Mouse (Mus musculus): ENCODE results near the gene Clcn2. TPM values are rescaled to one million over a fixed set of nuclear protein-coding genes. Genes with fewer than 3 reads are reported as not detected.
A peak's percentile ranks its signal among the peaks of the same experiment; 100 is the strongest.

Gene Clcn2
- total RNA-seq, 1 experiment from 2014 or later: 4.2 TPM

DNA sequence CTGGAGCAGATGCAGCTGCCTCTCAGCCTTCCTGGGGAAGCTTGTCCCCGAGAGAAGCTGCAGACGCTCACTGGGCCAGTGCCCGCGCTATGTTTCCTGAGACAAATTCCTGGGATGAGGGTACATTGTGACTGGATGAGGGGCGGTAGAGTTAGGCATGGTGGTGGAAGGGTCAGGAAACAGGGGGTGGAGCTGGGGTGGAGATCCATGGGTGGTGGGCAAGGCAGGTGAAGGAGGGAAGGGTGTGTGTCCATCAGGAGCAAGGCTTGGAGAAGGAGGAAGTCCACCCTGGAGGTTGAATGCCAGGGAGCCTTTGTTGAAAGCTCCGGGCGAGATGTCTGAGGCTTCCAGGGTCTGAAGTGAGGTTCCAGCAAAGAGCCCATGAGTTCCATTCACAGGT lies 7.8 kb upstream of the Clcn2 start:
- no peak for ATAC-seq (ENCODE audit: extremely low read depth, insufficient number of reproducible peaks, low FRiP score, poor library complexity, severe bottlenecking)

GRCm38 (mm10) chr16:20724338-20724748 lies 6.8 kb upstream of the Clcn2 start:
- peak; percentile 39; the same call in 1 of the 2 replicates for ATAC-seq (ENCODE audit: extremely low read depth, insufficient number of reproducible peaks, low FRiP score, poor library complexity, severe bottlenecking)

- ATAC-seq (ENCODE audit: extremely low read depth, insufficient number of reproducible peaks, low FRiP score, poor library complexity, severe bottlenecking): no peak
Observed at GRCm38 (mm10) chr16:20723247-20723646, 5.7 kb upstream of the Clcn2 start.

DNA sequence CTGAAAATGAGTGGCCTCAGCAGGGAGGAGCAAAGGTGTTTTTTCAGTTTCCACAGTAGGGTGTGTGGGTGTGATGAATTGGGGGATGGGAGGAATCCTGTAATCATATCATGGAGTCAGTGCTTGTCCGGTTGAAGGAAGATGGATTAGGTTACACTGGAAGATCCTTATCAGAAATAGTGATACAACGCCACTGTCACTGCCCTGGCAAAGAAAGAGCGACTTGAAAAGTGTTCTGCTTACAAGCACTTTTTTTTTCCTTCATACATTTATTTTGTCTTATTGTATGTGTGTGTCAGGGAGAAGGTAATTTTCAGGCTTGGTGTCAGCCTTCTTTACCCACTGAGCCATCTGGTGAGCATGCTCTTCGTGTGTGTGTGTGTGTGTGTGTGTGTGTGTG lies 5.2 kb upstream of the Clcn2 start:
- no peak for ATAC-seq (ENCODE audit: extremely low read depth, insufficient number of reproducible peaks, low FRiP score, poor library complexity, severe bottlenecking)

DNA sequence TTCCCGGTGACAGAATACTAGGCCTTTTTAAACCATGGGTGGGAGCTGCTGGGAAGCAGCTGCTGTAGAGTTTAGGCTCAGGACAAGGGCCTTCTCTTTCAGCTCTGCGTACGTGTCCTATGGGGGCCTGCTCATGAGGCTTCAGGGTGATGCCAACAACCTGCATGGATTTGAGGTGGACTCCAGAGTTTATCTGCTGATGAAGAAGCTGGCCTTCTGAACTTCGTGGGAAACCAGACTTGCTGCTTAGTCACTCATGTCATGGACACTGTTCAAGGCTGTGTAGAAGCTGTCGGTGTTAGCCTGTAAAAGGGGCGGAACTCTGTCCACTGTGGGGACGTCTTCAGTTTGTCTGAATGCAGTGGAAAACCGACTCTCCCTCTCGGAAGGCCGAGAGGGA lies 4.3 kb upstream of the Clcn2 start:
- no peak for ATAC-seq (ENCODE audit: extremely low read depth, insufficient number of reproducible peaks, low FRiP score, poor library complexity, severe bottlenecking)

- no peak for ATAC-seq (ENCODE audit: extremely low read depth, insufficient number of reproducible peaks, low FRiP score, poor library complexity, severe bottlenecking)
Observed at GRCm38 (mm10) chr16:20717978-20718670, 578 bp upstream of the Clcn2 start.

DNA sequence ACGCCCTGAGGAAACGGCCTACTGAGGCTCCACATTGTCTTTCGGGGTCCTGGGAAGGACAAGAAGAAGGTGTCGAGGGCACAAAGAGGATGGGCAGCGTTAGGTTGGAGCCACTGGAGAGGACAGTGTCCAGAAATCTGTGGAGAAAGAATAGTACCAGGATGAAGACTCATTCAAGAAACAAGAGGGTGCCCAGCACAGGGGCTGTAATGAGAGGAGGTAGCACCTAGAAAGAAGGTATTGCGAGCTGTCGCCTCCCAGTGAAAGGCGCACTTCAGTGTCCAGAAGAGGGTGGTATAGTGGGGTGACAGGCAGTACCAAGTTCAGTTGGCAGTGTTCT lies 735 bp downstream of the Clcn2 start:
- ATAC-seq (ENCODE audit: extremely low read depth, insufficient number of reproducible peaks, low FRiP score, poor library complexity, severe bottlenecking): no peak

DNA sequence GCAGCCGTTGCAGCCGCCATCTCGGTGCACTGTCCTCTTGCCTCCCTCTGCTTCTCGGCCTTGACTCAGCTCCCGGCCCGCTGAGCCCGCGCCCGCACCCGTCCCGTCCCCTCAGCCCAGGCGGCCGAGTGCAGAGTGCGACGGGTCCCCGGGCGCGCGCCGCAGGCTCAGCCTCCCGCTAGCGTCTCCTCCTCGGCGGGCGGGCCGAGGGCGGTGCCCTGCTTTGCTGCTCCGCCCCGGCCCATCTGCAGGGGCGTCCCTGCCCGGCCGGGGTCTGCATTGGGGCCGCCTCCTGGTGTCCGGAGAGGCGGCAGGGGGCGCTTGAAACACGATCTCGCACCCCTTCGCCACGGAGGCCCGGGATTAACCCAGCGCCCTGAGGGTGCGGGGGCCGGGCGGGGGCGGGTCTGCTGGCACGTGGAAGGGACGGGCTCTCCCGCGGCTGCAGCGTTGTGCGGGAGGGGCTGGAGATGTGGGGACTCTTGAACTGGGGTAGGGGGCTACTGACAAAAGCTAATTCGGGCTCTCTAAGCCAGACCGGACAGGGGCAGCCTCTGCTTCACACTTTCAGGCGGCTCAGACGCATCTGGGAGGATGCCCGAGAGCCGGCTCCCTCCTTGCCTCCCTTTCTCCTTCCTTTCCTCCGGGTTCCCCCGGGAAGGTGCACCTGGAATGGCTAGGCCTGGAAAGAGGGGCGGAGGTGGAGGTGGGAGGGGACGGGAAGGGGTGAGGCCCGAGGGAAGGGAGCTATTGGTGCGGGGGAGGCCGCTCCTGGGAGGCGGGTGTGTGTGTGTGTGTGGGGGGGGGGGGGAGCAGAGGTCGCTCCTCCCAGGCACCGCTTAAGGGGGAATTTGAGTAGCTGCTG lies 1.3 kb downstream of the Clcn2 start:
- ATAC-seq (ENCODE audit: extremely low read depth, insufficient number of reproducible peaks, low FRiP score, poor library complexity, severe bottlenecking): no peak

DNA sequence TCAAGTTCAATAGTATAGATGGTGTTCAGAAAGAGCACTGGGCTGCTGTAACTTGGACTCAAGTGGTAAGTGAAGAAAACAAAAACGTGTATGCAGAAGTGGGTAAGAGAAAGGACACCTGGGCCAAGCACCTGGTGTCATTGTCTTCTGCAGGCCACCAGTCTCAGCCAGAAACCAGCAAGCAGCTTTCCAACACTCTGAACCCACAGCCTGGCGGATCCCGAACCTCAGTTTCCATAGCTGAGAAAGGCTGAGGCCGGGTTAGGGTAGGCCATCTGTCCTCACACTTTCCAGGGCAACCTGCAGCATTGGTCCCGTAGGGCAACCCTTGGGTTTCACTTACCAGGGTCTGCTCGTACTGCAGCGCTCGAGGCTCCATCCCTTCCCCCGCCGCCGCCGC lies 2.0 kb downstream of the Clcn2 start:
- ATAC-seq (ENCODE audit: extremely low read depth, insufficient number of reproducible peaks, low FRiP score, poor library complexity, severe bottlenecking): no peak

DNA sequence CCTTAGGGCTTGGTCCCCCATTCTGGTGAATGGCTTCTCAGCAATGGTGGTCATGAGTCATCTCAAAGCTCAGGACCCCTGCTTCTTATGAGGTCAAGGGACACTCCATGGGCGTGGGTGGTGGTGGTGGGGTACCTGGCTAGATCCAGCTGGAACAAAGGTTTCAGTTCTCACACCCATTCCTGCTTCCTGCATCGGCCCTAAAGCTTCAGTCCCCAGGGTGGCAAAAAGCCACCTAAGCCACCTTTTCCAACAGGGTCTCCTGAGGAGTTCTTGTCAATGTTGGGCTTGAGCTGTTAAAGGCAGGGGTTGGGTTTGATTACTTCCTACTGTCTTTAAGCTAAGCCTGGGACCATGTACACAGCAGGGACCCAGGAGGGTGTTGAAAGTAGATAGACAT lies 2.4 kb downstream of the Clcn2 start:
- no peak for ATAC-seq (ENCODE audit: extremely low read depth, insufficient number of reproducible peaks, low FRiP score, poor library complexity, severe bottlenecking)

DNA sequence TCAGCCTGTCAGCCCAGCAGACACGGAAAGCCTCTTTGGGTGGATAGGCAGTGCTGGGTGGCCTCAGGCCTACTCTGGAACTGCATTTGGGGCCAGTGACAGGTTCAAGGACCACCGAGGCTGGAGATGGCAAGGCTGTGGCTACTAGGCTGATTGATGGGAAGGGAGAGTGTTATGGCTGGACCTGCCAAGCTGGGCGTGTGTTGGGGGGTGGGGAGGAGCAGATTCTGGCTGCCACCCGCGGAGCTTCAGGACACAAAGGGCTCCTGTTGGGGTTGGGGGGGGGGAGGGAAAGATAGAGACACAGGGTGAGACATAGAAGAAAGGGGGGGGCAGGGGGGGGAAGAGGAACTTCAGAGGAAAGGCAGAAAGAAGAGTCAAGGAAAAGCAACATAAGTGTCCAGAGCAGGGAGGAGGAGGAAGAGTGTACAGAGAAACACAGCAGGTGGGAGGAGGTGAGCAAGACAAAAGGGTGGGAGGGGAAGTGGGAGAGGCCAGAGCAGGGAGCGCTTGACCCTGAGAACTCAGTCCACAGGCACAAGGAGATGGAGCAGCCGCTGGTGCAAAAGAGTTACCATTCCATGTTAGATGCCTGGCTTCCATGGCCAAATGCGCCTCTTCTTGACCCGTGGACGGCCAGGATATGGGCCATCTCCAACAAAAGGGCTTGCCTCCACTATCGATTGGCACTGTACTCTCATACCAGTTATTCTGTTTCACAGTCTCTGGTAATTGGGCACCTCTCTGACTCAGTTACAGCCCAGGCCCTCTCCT lies 3.1 kb downstream of the Clcn2 start:
- no peak for ATAC-seq (ENCODE audit: extremely low read depth, insufficient number of reproducible peaks, low FRiP score, poor library complexity, severe bottlenecking)

- no peak for ATAC-seq (ENCODE audit: extremely low read depth, insufficient number of reproducible peaks, low FRiP score, poor library complexity, severe bottlenecking)
Observed at GRCm38 (mm10) chr16:20712889-20713288, 4.7 kb downstream of the Clcn2 start.

DNA sequence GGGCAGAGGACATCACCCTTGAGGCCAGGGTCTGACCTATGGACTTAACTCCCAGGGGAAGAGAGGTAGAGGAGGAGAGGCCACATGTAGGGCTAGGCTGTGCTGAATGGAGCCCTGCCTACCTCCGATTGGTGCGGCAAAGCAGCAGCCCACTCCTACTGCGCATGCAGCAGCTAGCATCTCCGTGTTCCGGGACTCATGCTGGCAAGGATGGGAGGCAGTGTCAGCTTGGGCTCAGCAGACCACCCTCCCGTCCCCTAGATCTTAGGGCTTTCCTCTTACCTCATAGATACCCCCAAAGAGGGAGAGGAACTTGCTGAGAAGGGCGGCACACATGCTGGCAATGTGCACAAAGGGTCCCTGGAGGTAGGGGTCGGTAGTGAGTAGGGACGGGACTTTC lies 5.4 kb downstream of the Clcn2 start:
- no peak for ATAC-seq (ENCODE audit: extremely low read depth, insufficient number of reproducible peaks, low FRiP score, poor library complexity, severe bottlenecking)

GRCm38 (mm10) chr16:20710810-20711209 lies 6.7 kb downstream of the Clcn2 start:
- ATAC-seq (ENCODE audit: extremely low read depth, insufficient number of reproducible peaks, low FRiP score, poor library complexity, severe bottlenecking): no peak

GRCm38 (mm10) chr16:20710370-20710769 lies 7.2 kb downstream of the Clcn2 start:
- no peak for ATAC-seq (ENCODE audit: extremely low read depth, insufficient number of reproducible peaks, low FRiP score, poor library complexity, severe bottlenecking)

DNA sequence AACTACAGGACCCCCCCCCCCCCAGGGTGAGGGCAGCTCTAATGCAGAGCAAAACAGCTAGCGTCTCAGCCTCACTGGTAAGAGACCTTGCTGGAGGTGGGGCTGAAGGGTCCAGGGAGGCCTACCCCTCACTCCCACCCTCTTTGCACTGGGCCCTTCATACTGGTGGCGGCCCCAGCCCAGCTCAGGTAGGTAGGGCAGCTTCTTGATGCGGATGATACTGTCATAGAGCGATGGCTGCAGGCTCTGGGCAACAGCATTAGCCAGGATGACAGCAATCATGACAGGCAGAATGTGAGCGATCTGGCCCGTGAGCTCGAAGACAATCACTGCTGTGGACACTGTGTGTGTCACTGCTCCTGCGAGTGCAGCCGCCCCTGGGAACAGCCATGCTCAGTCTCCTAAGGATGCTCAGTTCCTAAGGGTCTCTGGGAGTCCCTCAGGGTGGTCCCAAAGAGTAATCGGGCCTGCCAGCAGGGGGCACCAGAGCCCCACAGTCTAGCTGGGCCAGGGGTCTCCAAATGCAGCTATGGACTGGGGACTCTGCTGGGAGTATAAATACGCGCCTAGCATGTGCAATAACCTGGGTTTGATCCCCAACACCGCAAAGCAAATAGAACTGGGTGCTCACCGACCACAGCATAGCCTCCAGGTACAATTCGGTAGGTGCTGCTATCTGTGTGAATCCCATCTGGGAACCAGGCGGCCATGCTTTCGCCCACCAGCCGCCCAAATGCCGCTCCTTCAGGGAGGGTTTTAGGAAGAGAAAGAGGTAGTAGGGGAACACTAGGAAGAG lies 8.4 kb downstream of the Clcn2 start:
- no peak for ATAC-seq (ENCODE audit: extremely low read depth, insufficient number of reproducible peaks, low FRiP score, poor library complexity, severe bottlenecking)

GRCm38 (mm10) chr16:20708220-20708938 lies 9.2 kb downstream of the Clcn2 start:
- no peak for ATAC-seq (ENCODE audit: extremely low read depth, insufficient number of reproducible peaks, low FRiP score, poor library complexity, severe bottlenecking)

DNA sequence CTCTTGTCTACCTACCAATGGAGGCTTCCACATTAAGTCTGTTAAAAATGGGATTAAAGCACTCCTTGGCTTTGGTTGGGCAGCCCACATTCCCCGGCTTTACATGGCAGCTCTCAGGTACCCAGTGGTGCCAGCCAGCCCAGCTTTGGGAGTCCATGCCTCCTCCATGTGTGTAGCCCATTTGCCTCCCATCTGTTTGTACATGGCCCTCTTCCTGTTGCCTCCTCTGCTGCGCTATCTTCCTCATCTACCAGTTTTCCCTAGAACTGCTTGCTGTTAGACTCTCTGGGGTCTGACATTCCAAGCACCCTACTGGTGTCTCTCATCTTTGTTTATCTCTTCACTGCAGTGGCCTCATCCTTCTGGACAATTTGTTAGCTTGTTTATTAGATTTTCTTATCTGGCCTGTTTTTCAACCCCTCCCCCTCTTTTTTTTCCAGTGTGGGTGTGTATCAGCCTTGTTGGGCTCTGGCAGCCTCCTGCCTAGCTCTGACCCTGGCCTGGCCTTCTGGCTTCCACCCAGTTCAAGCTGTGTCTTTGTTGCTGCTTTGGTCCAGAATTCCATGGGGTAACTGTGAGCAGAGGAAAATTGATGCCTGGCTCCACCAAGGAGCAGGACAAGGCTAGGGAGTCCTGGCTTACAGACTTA lies 11.0 kb downstream of the Clcn2 start:
- no peak for ATAC-seq (ENCODE audit: extremely low read depth, insufficient number of reproducible peaks, low FRiP score, poor library complexity, severe bottlenecking)

All from neutrophil, adult 5-6 weeks (primary cell).